In the genomic region with DNA sequence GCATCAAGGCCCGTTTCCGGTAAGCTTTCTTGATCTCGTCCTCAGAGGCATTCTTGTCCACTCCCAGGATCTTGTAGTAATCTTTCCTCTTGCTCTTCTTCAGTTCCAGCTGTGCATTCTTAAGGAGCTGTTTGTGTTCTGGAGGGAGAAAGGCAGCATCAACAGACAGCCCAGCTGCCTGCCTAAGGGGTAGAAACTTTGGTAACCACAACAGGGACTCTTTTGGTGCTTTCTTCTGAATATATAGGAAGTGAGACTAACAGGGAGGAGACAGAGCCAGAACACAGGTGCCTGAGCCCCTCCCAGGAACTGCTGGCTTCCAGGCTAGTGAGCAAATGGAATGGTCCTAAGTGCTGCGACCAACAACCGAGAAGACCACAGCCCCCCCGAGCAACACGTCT, we compare ENCODE assay signal across 20 mouse cellular contexts. TPM values are rescaled to one million over a fixed set of nuclear protein-coding genes. Genes with fewer than 3 reads are reported as not detected.
DNase-seq lines count a peak whose midpoint lies in the region; ATAC-seq and TF ChIP-seq lines count a peak whose summit lies in the region.
"Had no signal": no experiment of that assay in that cellular context is flagged by ENCODE, and none has a peak within 500 bp of the region (broad histone marks: within the 10 kb centered on the region; RNA-seq: fewer than 3 reads in every experiment).

No protein-coding gene starts in this region.

- no peaks in the 10 kb centered on the region for H3K9me3 ChIP-seq in midbrain, embryonic 13.5 days
- H3K9me3 ChIP-seq: embryonic facial prominence, embryonic 10.5 days; hindbrain, embryonic 12.5 days; intestine, embryonic 15.5 days; kidney, embryonic 15.5 days; limb, embryonic 13.5 days; liver, embryonic 15.5 days; midbrain, embryonic 10.5 days; neural tube, embryonic 13.5 days; stomach, embryonic 15.5 days had no signal

- peak overlapping the region; percentile 44; the same call in 1 of the 2 replicates for H3K4me3 ChIP-seq in spleen, adult 2 months (ENCODE audit: extremely low read depth, insufficient read depth, insufficient read length)
- H3K4me3 ChIP-seq in left cerebral cortex, adult 2 months = no peak overlapping the region
- no peak overlapping the region for H3K4me3 ChIP-seq in midbrain, embryonic 13.5 days (replicated peaks)
- H3K4me3 ChIP-seq: embryonic facial prominence, embryonic 10.5 days; hindbrain, embryonic 12.5 days; intestine, embryonic 15.5 days; kidney, embryonic 15.5 days; limb, embryonic 13.5 days; liver, embryonic 15.5 days; midbrain, embryonic 10.5 days; neural tube, embryonic 13.5 days; stomach, embryonic 15.5 days had no signal

- DNase-seq in spleen, adult 2 months (ENCODE audit: low read depth in 1 of 2, low spot score in 2 of 2) = no peak
- no peak for DNase-seq in spleen, postnatal 10 days (ENCODE audit: low spot score in 2 of 2)
- DNase-seq in T-cell, adult 2 months (ENCODE audit: low spot score) = peak; percentile 34
- peak; percentile 65 for DNase-seq in naive thymus-derived CD4-positive, alpha-beta T cell, adult 2 months (ENCODE audit: low read depth)
- peak; percentile 47 to 54 for DNase-seq in thymus, postnatal 36 days
- no peak for DNase-seq in left cerebral cortex, adult 2 months (ENCODE audit: extremely low spot score in 1 of 2, low spot score in 2 of 2)
- DNase-seq in layer of hippocampus, postnatal 25 days (ENCODE audit: extremely low spot score in 1 of 2, low spot score in 1 of 2) = no peak
- DNase-seq: cerebellum, postnatal 10 days had no signal

- WGBS in spleen, adult 2 months = 36% methylated on average over 7 of the region's 7 CpGs
- WGBS in midbrain, embryonic 13.5 days = 89% methylated on average over 7 of the region's 7 CpGs

- no peaks in the 10 kb centered on the region for H3K27me3 ChIP-seq in spleen, adult 2 months (ENCODE audit: control insufficient read depth, insufficient read depth, low read length)
- no peaks in the 10 kb centered on the region for H3K27me3 ChIP-seq in midbrain, embryonic 13.5 days
- H3K27me3 ChIP-seq: hindbrain, embryonic 12.5 days; intestine, embryonic 15.5 days; kidney, embryonic 15.5 days; limb, embryonic 13.5 days; liver, embryonic 15.5 days; neural tube, embryonic 13.5 days; stomach, embryonic 15.5 days had no signal

- peaks cover 44% of the 10 kb centered on the region for H3K36me3 ChIP-seq in spleen, adult 2 months (ENCODE audit: control insufficient read depth, insufficient read depth, low read length)
- peaks cover 100% of the 10 kb centered on the region for H3K36me3 ChIP-seq in midbrain, embryonic 13.5 days

- peak overlapping the region; percentile 83 for H3K27ac ChIP-seq in spleen, adult 2 months (ENCODE audit: insufficient read depth, low read length)
- H3K27ac ChIP-seq in left cerebral cortex, adult 2 months = no peak overlapping the region
- no peak overlapping the region for H3K27ac ChIP-seq in midbrain, embryonic 13.5 days
- H3K27ac ChIP-seq: embryonic facial prominence, embryonic 10.5 days; hindbrain, embryonic 12.5 days; intestine, embryonic 15.5 days; kidney, embryonic 15.5 days; limb, embryonic 13.5 days; liver, embryonic 15.5 days; midbrain, embryonic 10.5 days; neural tube, embryonic 13.5 days; stomach, embryonic 15.5 days had no signal

- H3K9ac ChIP-seq in midbrain, embryonic 13.5 days (replicated peaks) = no peak overlapping the region
- H3K9ac ChIP-seq: hindbrain, embryonic 12.5 days; intestine, embryonic 15.5 days; kidney, embryonic 15.5 days; limb, embryonic 13.5 days; liver, embryonic 15.5 days; neural tube, embryonic 13.5 days; stomach, embryonic 15.5 days had no signal

- intact Hi-C loops in left cerebral cortex, adult 2 months (cut with DNase I) = no loop called here

- peaks cover 53% of the 10 kb centered on the region; the same call in 1 of the 2 replicates for H3K4me1 ChIP-seq in spleen, adult 2 months (ENCODE audit: control insufficient read depth, insufficient read depth, insufficient read length)
- no peaks in the 10 kb centered on the region for H3K4me1 ChIP-seq in midbrain, embryonic 13.5 days (replicated peaks)
- H3K4me1 ChIP-seq: embryonic facial prominence, embryonic 10.5 days; hindbrain, embryonic 12.5 days; intestine, embryonic 15.5 days; kidney, embryonic 15.5 days; limb, embryonic 13.5 days; liver, embryonic 15.5 days; midbrain, embryonic 10.5 days; neural tube, embryonic 13.5 days; stomach, embryonic 15.5 days had no signal

- H3K4me2 ChIP-seq in midbrain, embryonic 13.5 days (replicated peaks) = no peak overlapping the region
- H3K4me2 ChIP-seq: hindbrain, embryonic 12.5 days; intestine, embryonic 15.5 days; kidney, embryonic 15.5 days; limb, embryonic 13.5 days; liver, embryonic 15.5 days; neural tube, embryonic 13.5 days; stomach, embryonic 15.5 days had no signal

- no peak for TF ChIP-seq POLR2A in spleen, adult 2 months (IDR thresholded peaks at IDR 0.05; ENCODE audit: low read depth, low read length)

- TF ChIP-seq CTCF in spleen, adult 2 months (IDR thresholded peaks at IDR 0.05; ENCODE audit: extremely low read depth, insufficient read depth, insufficient read length, insufficient replicate concordance) = no peak
- no peak for TF ChIP-seq CTCF in left cerebral cortex, adult 2 months (IDR thresholded peaks at IDR 0.05)

- no peak for ATAC-seq in midbrain, embryonic 13.5 days
- ATAC-seq: forebrain, embryonic 16.5 days; intestine, embryonic 15.5 days had no signal

RNA-seq across cellular contexts. Expression of a gene that starts 9.9 kb away (rescaled TPM):
- 97.4 and 120 TPM in 2 replicates for polyA plus RNA-seq in spleen, adult 2 months (2012; rRNA removed)
- 100 to 1,000 TPM; 117 to 121 TPM for total RNA-seq in left cerebral cortex, adult 2 months (2021)
- 21.5 and 23.6 TPM in 2 replicates for polyA plus RNA-seq in midbrain, embryonic 13.5 days (2015; fragmentation: Nextera tagmentation; extraction: Ambion mirVana)
- 100 to 1,000 TPM; 365 to 435 TPM for total RNA-seq in layer of hippocampus, postnatal 25 days (2021)

RNA-seq across cellular contexts. Expression of a gene that starts 34.5 kb away (rescaled TPM):
- 39.5 and 48.9 TPM in 2 replicates for polyA plus RNA-seq in spleen, adult 2 months (2012; rRNA removed)
- total RNA-seq in left cerebral cortex, adult 2 months (2021) = 10 to 100 TPM; 13.2 to 13.6 TPM
- 118 and 122 TPM in 2 replicates for polyA plus RNA-seq in midbrain, embryonic 13.5 days (2015; fragmentation: Nextera tagmentation; extraction: Ambion mirVana)
- total RNA-seq in layer of hippocampus, postnatal 25 days (2021) = 10 to 100 TPM; 15.1 to 16.5 TPM

RNA-seq across cellular contexts. Expression of a gene that starts 35.4 kb away (rescaled TPM):
- polyA plus RNA-seq in spleen, adult 2 months (2012; rRNA removed) = 43.9 and 53.7 TPM in 2 replicates
- 100 to 1,000 TPM; 248 to 263 TPM for total RNA-seq in left cerebral cortex, adult 2 months (2021)
- polyA plus RNA-seq in midbrain, embryonic 13.5 days (2015; fragmentation: Nextera tagmentation; extraction: Ambion mirVana) = 311 and 312 TPM in 2 replicates
- total RNA-seq in layer of hippocampus, postnatal 25 days (2021) = 100 to 1,000 TPM; 234 to 286 TPM

RNA-seq across cellular contexts. Expression of a gene that starts 39.2 kb away (rescaled TPM):
- polyA plus RNA-seq in spleen, adult 2 months (2012; rRNA removed) = 0.04 and 0.07 TPM in 2 replicates
- total RNA-seq in left cerebral cortex, adult 2 months (2021) = 1 to 10 TPM; 1.0 to 1.4 TPM
- 2.8 and 3.0 TPM in 2 replicates for polyA plus RNA-seq in midbrain, embryonic 13.5 days (2015; fragmentation: Nextera tagmentation; extraction: Ambion mirVana)
- 1 to 10 TPM in 1 of 2 experiments, under 1 TPM in 1; 0.54 to 1.2 TPM for total RNA-seq in layer of hippocampus, postnatal 25 days (2021)
- total RNA-seq: monocyte, adult 5-6 weeks had no signal

RNA-seq across cellular contexts. Expression of a gene that starts 56.8 kb away (rescaled TPM):
- 57.4 and 58.6 TPM in 2 replicates for polyA plus RNA-seq in spleen, adult 2 months (2012; rRNA removed)
- 100 to 1,000 TPM; 119 to 131 TPM for total RNA-seq in left cerebral cortex, adult 2 months (2021)
- 272 and 273 TPM in 2 replicates for polyA plus RNA-seq in midbrain, embryonic 13.5 days (2015; fragmentation: Nextera tagmentation; extraction: Ambion mirVana)
- total RNA-seq in layer of hippocampus, postnatal 25 days (2021) = 100 to 1,000 TPM; 107 to 112 TPM

Comparison
In these comparisons a context has a peak if more than half of its experiments do, and no peak if none do; other contexts are left out.
1. DNase-seq: peak in T-cell, adult 2 months (single experiment), naive thymus-derived CD4-positive, alpha-beta T cell, adult 2 months (single experiment) and thymus, postnatal 36 days (2 of 2); none in spleen, adult 2 months (0 of 2), spleen, postnatal 10 days (0 of 2), left cerebral cortex, adult 2 months (0 of 2) and layer of hippocampus, postnatal 25 days (0 of 2).